Mouse (Mus musculus) stomach, embryonic 15.5 days (tissue): Measurements from ENCODE around the gene 1700029J07Rik. TPM values are rescaled to one million over a fixed set of nuclear protein-coding genes. Genes with fewer than 3 reads are reported as not detected.

Experiments
- polyA plus RNA-seq: library from polyadenylated mRNA; unstranded; fragments of >200 nt; fragmentation: Nextera tagmentation; extraction: Ambion mirVana; gene quantifications from 2 replicates; pipeline ENCODE4 v1.2.1, GENCODE M21; 2015

1700029J07Rik gene
- polyA plus RNA-seq, 1 experiment from 2014 or later: 3.8 TPM

Other genes starting within 250 kb of the 1700029J07Rik start
- gene Pdlim3, start 89.8 kb downstream of the 1700029J07Rik start, polyA plus RNA-seq: 146 and 158 TPM in 2 replicates
- not detected in 2 replicates for gene Ccdc110, start 40.6 kb downstream of the 1700029J07Rik start, polyA plus RNA-seq
- 93.2 and 96.1 TPM in 2 replicates for gene Ufsp2, start 276 bp upstream of the 1700029J07Rik start, polyA plus RNA-seq
- gene Lrp2bp, start 24.1 kb upstream of the 1700029J07Rik start, polyA plus RNA-seq: 0.50 and 0.62 TPM in 2 replicates
- 30.8 and 31.8 TPM in 2 replicates for gene Ankrd37, start 30.5 kb upstream of the 1700029J07Rik start, polyA plus RNA-seq
- 21.4 and 27.4 TPM in 2 replicates for gene Cfap97, start 176.5 kb upstream of the 1700029J07Rik start, polyA plus RNA-seq
- 7.1 and 7.5 TPM in 2 replicates for gene Snx25, start 176.9 kb upstream of the 1700029J07Rik start, polyA plus RNA-seq
- gene Slc25a4, start 236.0 kb upstream of the 1700029J07Rik start, polyA plus RNA-seq: 404 and 410 TPM in 2 replicates